Mouse (Mus musculus): ENCODE data around the gene Ppil6.

Ppil6 gene

DNA sequence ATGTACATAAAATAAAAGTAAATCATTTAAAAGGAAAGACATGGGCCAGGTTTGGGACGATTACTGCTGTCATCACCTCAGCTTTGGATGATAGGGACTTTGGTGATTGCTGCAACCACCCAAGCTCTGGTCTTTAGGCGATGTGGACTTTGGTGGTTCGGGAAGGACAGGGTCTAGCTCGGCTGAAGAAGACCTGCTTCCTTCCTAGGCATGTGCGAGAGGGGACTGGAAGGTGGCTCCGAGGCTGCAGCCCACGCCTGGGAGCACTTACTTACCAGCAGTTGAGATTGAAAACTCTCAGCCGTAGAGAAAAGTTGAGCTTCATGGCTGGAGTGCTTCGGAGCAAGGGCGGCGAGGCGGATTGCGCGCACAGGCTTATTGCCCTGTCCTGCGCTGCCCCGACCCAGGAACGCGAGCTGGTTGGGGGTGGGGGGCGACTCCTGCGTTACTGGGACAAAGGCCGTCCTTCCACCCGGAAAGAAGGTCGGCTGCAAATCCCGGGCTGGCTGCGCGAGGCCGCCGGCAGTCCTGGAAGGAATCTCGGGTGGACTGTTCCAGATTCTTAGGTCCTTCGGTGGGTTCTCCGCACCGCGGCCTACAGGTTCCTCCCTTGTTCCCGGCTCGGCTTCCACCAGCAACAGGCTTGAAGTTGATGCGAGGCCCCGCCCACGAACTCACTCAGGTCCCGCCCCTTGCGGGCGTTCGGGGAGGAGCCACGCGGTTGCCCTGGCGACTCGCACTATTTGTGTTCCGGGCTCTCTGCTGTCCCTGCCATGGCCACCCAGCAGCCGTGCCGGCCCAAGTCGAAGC is at the start of gene Ppil6, which contains the start of gene Smpd2:
Gene Ppil6 (plus strand): TSS at position 732 of the 810 bp plus-strand sequence.
Gene Smpd2 (minus strand): TSS at position 662 of the 810 bp plus-strand sequence.
- peak; percentile 97 for DNase-seq (ENCODE audit: low spot score)

DNA sequence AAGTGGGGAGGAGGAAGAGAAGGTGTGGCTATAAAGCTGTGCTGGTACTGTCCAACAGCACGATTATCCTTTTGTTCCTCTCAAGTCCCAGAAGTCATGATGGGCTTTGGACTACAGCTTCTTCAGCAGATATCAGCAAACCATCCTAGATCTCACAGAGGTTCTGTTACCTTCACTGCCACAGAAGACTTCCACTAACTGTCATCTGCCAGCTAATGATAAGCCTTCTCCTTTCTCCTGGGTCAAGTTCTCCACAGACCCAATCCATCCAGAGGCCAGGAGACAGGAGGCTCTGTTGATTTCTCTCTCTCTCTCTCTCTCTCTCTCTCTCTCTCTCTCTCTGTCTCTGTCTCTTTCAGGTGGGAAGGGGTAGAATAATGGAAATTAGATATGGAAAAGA is 42.0 kb upstream of the Ppil6 start:
- DNase-seq (ENCODE audit: low spot score), result no peak

- DNase-seq (ENCODE audit: low spot score), result no peak
These were observed 40.6 kb upstream of the Ppil6 start for GRCm38 (mm10) chr10:41449684-41450083.

DNA sequence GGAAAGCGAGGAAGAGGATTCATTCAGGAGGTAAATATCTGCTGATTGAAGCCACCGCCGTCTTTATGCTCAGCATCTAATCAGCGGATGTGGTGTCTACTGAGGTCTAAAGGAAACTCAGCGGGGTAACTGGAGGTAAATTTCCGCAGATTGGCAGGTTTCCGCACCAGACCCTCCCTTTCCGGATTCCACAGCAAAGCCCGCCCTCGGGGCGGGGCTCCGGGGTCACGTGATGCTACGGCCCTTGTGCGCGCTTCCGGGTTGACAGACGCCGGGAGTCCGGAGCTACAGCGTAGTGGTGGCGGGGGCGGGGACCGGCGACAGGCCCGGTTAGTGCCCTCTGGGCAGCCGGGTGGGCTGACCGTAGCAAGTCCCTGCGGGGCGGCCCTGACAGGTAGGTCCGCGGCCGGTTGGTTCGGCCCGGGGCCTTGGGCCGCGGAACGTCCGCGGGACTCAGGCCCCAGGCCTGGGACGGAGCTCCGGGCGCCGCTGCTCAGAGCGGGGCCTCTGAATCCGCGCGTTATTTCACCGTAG is 40.0 kb upstream of the Ppil6 start, which contains the start of gene Zbtb24:
Gene Zbtb24 (plus strand): TSS at position 247 of the 534 bp plus-strand sequence.
- DNase-seq (ENCODE audit: low spot score), result peak; percentile 95

DNA sequence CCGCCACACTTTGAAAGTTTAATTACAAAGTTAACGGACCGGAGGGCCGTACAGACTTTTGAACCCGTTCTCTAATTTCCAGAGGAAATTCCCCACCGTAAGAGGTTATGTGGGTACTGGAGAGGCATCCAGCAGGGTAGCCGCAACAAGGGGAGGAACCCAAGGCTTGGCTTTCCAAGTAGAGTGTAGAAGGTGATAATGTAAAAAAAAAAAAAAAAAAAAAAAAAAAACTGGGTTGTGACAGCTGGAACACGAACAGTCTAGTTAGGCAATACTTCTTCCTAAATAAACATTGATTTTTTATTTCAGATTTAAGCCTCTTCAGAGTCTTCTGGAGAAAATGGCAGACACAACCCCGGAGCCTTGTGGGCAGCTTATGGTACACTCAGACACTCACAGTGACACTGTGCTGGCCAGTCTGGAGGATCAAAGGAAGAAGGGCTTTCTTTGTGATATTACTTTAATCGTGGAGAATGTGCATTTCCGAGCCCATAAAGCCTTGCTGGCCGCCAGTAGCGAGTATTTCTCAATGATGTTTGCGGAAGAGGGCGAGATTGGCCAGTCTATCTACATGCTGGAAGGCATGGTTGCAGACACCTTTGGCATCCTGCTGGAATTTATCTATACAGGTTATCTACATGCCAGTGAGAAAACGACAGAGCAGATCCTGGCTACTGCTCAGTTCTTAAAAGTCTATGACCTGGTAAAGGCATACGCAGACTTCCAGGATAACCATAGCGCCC is 39.3 kb upstream of the Ppil6 start:
- DNase-seq (ENCODE audit: low spot score), result no peak

DNA sequence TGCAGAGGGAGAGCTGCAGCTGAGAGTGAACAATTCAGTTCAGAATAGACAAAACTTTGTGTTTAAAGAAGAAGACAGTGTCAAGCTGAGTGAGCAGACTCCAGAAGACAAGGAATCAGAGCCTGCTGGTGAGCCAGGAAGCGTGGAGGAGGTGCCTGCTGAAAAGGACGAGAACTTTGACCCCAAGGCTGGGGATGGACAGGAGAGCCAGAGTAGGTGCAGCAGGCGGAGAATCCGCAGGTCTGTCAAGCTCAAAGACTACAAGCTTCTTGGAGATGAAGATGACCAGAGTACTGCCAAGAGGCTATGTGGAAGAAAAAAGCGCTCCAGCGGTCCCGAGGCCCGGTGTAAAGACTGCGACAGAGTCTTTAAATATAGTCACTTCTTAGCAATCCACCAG is 38.6 kb upstream of the Ppil6 start:
- peak; percentile 81 for DNase-seq (ENCODE audit: low spot score)

DNA sequence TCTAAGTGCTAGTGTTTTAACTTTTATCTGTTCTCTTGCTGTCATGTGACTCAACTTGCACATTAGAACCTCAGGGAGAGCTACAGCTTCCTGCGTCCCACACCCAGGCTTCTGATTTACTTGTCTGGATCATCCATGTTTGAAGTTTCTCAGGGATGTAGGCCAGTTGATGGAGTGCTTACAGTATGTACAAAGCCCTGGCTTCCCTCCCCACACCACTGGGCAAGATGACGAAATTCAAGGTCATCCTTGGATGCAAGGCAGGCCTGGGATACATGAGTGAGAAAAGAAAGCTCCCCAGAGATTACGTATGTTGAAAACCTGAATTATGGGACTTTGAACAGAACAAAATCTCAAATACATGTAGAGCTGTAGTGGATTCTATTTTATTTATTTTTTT is 37.4 kb upstream of the Ppil6 start:
- DNase-seq (ENCODE audit: low spot score), result no peak

DNA sequence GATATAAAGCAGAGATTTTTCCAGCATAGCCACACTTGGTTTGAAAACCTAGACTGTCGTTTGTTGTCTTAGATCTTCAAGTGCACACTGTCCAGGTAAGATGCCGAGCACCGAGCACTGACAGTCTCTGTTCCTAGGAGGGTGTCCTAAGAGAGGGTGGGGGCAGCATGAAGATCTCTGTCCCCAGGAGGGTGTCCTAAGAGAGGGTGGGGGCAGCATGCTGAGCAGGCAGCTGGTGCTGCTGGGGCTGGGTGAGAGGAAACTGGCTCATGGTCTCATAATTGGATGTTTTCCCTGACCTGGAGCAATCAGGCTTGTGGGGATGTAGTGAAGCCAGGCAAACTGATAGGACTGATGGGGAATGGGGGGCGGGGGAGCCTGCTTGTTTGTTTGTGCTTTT is 30.2 kb upstream of the Ppil6 start:
- no peak for DNase-seq (ENCODE audit: low spot score)

DNA sequence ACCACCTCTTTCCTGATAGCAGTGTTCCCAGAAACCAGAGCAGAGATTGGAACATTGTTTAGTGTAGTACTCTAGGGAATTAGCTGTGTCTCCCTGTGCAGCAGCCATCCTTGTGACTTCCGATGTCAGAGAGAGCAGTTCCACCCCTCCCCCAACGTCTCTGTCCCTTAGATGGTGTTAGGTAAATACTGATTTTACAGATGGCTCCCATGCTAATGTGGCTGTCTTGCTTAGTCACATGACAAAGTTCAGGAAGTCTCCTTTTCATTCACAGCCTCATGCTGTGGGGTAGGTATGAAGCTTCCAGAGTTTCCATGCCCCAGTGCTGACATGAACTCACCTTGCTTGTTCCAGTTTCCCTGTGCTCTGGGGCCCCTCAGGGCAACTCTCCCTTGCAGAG is 29.7 kb upstream of the Ppil6 start:
- peak; percentile 47 for DNase-seq (ENCODE audit: low spot score)

GRCm38 (mm10) chr10:41461057-41461722 is 29.0 kb upstream of the Ppil6 start:
- no peak for DNase-seq (ENCODE audit: low spot score)

GRCm38 (mm10) chr10:41464401-41464955 is 25.8 kb upstream of the Ppil6 start:
- no peak for DNase-seq (ENCODE audit: low spot score)

DNA sequence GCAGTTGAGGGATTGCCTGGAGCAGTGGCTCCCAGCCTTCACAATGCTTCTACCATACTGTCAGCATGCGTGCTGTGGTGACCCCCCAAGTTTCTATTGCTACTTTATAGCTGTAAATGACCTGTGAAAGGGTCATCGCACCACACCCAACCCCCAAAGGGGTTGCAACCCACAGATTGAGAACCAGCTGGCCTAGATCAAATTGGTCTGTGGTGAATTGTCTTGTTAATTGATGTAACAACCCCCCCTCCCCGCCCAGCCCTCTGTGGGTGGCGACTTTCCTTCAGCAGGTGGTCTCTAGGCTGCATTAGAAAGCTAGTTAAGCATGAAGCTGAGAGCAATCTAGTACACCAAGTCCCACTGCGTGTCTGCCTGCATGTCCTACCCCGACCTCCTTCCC is 22.9 kb upstream of the Ppil6 start:
- no peak for DNase-seq (ENCODE audit: low spot score)

DNA sequence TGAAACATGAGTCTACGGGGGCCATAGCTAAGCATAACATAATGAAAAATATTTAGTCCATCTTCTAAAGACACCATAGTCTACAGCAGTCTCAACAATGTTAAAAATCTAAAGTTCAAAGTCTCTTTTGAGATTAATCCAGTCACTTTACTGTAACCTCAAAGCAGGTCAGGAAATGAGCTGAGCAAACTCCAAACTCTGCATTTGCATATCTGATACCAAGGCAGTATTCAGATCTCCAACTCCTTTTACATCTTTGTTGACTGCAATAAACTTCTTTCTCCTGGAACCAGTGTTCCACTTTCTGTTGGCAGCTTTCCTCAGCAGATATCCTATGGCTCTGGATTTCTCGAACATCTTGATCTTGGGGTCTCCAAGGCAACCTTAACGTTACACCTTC is 19.5 kb upstream of the Ppil6 start:
- DNase-seq (ENCODE audit: low spot score), result no peak

- DNase-seq (ENCODE audit: low spot score), result no peak
These were observed 17.7 kb upstream of the Ppil6 start for GRCm38 (mm10) chr10:41472534-41472933.

DNA sequence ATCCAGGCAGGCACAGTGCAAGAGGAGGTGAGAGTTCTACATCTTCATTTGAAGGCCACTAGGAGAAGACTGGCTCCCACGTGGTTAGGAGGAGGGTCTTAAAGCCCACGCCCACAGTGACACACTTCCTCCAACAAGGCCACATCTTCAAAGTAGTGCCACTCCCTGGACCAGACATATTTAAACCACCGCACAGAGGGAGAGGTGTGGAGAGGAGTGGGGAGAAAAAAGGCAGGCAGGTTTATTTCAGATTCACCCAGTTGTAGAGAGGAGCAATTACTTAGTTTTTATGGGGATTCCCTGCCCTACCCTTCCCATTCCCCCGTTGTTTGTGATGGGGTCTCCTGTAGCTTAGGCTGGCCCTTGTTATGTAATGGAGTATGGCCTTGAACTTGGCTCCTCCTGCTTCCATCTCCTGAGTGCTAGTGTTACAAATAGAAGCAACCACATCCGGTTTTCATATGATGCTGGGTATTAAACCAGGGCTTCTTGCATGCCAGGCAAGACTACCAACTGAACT is 17.2 kb upstream of the Ppil6 start:
- no peak for DNase-seq (ENCODE audit: low spot score)

DNA sequence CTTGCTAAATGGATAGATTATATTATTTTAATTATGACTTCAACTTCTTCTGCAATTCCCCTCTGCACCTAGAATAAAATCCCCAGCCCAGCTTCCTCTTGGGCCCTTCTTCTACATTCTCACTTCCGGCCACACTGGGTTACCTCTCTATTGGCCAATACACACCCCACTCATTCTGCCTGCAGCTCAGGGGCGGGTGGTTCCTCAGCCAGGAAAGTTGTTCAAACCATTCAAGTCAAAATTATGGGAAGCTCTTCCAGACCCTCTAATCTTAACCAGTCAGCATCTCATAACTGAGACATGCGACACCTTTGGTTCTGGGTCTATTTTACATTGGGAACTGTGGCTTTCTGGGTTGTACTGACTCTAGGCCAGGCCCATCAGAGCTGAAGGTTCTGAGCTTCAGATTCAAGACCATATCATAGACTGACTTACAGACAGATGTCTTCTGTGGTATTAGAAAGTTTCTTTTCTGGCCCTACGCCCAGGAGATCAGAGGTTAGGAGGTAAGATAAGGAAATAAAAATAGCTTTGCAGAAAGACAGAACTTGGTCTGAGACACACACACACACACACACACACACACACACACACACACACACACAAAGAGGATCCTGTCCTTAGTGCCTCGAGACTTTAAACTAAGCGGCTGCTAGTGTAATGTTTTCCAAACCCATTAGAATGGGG is 16.3 kb upstream of the Ppil6 start:
- DNase-seq (ENCODE audit: low spot score), result no peak

DNA sequence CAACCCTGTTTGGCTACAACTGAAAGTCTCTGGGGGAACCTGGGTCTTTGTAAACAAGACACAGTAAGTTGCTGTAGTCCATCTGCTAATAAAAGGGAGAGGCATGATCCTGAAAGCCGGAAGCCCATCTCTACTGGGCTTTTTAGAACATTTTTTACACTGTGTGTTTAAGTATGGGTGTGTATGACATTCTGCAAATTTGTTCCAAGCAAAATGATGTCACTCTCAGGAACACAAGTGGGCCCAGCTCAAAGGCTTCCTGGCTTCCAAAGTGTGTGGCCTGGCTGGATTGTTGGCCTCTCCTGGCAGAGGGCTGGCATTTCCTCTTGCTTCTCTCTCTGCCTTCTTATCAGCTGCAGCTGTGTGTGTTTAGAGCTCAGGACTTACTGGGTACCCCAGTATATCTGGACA is 15.3 kb upstream of the Ppil6 start:
- DNase-seq (ENCODE audit: low spot score), result no peak

- peak; percentile 75 for DNase-seq (ENCODE audit: low spot score)
These were observed 13.8 kb upstream of the Ppil6 start, which contains the start of gene Mical1 for GRCm38 (mm10) chr10:41476171-41477017. Mical1 (plus strand) TSS chr10:41476314.

DNA sequence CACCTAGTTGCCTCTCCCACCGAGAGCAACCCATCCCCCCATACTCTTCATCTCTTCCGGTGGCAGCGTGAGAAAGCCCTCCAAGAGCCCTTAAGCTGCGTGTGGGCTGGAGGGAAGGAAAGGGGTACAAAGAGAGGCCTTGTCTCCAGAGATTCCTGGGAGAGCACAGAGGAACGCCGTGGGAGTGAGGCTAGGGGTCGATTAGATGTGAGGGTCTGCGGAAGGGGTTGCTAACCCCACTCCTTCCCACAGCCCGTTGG is 13.3 kb upstream of the Ppil6 start:
- peak; percentile 44 for DNase-seq (ENCODE audit: low spot score)
